Mouse (Mus musculus): ENCODE data around the gene Tmsb10.

DNA sequence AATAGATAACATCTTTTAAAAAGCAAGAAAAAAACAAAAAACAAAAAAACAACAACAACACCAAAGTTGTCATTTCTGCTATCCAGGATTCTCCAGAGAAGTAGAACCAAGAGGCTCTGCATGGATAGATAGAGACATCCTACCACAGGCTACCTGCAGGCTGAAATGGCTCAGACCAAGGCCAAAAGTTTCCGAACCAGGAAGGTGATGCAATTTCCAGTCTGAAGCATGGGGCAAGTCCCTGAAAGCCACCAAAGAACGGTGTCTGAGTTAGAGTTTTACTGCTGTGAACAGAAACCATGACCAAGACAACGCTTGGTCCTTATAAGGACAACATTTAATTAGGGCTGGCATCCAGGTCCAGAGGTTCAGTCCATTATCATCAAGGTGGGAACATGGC, 10.2 kb downstream of the Tmsb10 start:
- TF ChIP-seq CTCF (conservative IDR thresholded peaks at IDR 0.05; ENCODE audit: low read length) (no peak), NANOG (IDR thresholded peaks at IDR 0.05; ENCODE audit: borderline replicate concordance, low read length) (no peak)
